In the genomic region with DNA sequence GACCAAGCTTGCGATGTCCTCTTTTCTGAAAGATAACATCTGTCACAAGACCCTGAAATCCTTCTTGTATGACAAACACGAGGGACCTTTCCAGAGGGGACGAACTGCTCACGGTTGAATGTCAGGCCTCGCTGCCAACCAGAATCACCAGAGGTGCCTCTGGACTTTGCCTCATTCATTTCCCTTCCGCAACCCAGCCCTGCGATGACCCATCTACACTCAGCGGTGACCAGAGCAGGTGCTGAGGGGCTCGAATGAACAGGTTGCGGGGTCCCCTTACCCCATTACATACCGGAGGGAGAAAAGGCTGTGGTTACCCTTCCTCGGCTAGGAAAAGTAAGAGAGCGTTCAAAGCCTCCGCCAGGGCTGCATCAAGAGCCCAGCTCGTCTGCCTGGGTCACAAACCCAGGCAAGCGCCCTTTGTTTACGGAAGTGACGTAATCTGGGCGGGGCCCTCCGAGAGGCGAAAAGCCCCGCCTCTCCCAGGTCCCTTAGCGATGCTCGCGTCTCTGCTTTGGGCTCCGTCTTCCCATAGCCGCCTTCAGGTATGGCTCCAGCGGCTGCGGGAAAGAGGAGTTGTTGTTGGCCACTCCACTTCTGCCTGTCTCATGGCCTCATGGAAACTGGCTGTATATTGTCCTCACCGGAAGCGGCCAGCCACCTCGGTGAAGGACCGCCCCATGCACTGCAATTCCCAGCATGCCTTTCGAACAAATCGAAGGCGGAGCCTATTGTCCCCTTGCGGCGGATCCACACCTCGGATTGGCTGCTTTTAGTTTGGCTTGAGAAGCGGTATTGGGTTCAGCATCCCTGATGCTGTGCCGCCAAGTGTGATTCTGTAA, we compare ENCODE assay signal across 8 mouse cellular contexts. TPM values are rescaled to one million over a fixed set of nuclear protein-coding genes. Genes with fewer than 3 reads are reported as not detected.
DNase-seq lines count a peak whose midpoint lies in the region; ATAC-seq and TF ChIP-seq lines count a peak whose summit lies in the region.

A gene (minus strand): TSS at position 439 of the 842 bp plus-strand sequence.

- peak within 1 kb of the TSS; percentile 75 for H3K27ac ChIP-seq in bone marrow, adult 2 months (ENCODE audit: control insufficient read depth, insufficient read depth, low read depth, low read length, poor library complexity)
- peak within 1 kb of the TSS; percentile 70 for H3K27ac ChIP-seq in embryonic facial prominence, embryonic 15.5 days (replicated peaks)
- H3K27ac ChIP-seq in limb, embryonic 14.5 days (replicated peaks; ENCODE audit: low read depth, low read length), result peak within 1 kb of the TSS; percentile 61; the same call in 1 of the 2 replicates
- H3K27ac ChIP-seq in midbrain, postnatal 0 days (ENCODE audit: low read depth, low read length), result peak within 1 kb of the TSS; percentile 85

- peak; percentile 97 for DNase-seq in 416B (ENCODE audit: low read depth)
- DNase-seq in heart, adult 8-10 months (ENCODE audit: low spot score), result peak; percentile 97
- DNase-seq in kidney, adult 9 months, result peak; percentile 97
- DNase-seq in limb, embryonic 14.5 days (ENCODE audit: low spot score), result peak; percentile 98
- peak; percentile 98 for DNase-seq in midbrain, postnatal 0 days (ENCODE audit: low spot score)
- DNase-seq in spleen, postnatal 14 days (ENCODE audit: low spot score in 2 of 2), result peak; percentile 81 to 92

- 1% methylated on average over 41 of the region's 41 CpGs for WGBS in bone marrow, adult 2 months
- 2% methylated on average over 41 of the region's 41 CpGs for WGBS in embryonic facial prominence, embryonic 15.5 days
- WGBS in limb, embryonic 14.5 days, result 2% methylated on average over 41 of the region's 41 CpGs
- under 1% methylated on average over 41 of the region's 41 CpGs for WGBS in midbrain, postnatal 0 days

- peak; percentile 98 for ATAC-seq in embryonic facial prominence, embryonic 15.5 days (ENCODE audit: insufficient number of reproducible peaks, low FRiP score, low TSS enrichment, low read depth)
- peak; percentile 99 for ATAC-seq in limb, embryonic 14.5 days (ENCODE audit: low FRiP score, low read depth)
- ATAC-seq in midbrain, postnatal 0 days (ENCODE audit: low FRiP score), result peak; percentile 98

- TF ChIP-seq CTCF in bone marrow, adult 2 months (IDR thresholded peaks at IDR 0.05; ENCODE audit: control insufficient read depth, insufficient read depth, low read length), result no peak
- TF ChIP-seq CTCF in midbrain, postnatal 0 days (IDR thresholded peaks at IDR 0.05), result peak; percentile 54

- no peaks in the 10 kb centered on the region for H3K4me1 ChIP-seq in bone marrow, adult 2 months (ENCODE audit: control insufficient read depth, insufficient read depth, low read length)
- peaks cover 5% of the 10 kb centered on the region; the same call in 1 of the 2 replicates for H3K4me1 ChIP-seq in embryonic facial prominence, embryonic 15.5 days
- H3K4me1 ChIP-seq in limb, embryonic 14.5 days (ENCODE audit: control insufficient read depth, insufficient read depth, low read length), result peaks cover 3% of the 10 kb centered on the region; the same call in 1 of the 2 replicates
- no peaks in the 10 kb centered on the region for H3K4me1 ChIP-seq in midbrain, postnatal 0 days (ENCODE audit: insufficient read depth, low read length)

- peak within 1 kb of the TSS; percentile 85 for H3K4me2 ChIP-seq in embryonic facial prominence, embryonic 15.5 days (replicated peaks)
- peak within 1 kb of the TSS; percentile 74 for H3K4me2 ChIP-seq in limb, embryonic 14.5 days (replicated peaks; ENCODE audit: low read depth, low read length, severe bottlenecking)
- H3K4me2 ChIP-seq in midbrain, postnatal 0 days (ENCODE audit: low read depth, low read length, poor library complexity, severe bottlenecking), result peak within 1 kb of the TSS; percentile 71

- H3K27me3 ChIP-seq in embryonic facial prominence, embryonic 15.5 days, result no peaks in the 10 kb centered on the region
- H3K27me3 ChIP-seq in limb, embryonic 14.5 days (ENCODE audit: control insufficient read depth, insufficient read depth, low read length), result no peaks in the 10 kb centered on the region
- H3K27me3 ChIP-seq in midbrain, postnatal 0 days (ENCODE audit: insufficient read depth, low read length), result no peaks in the 10 kb centered on the region

- H3K4me3 ChIP-seq in bone marrow, adult 2 months (replicated peaks; ENCODE audit: control insufficient read depth, low read depth, low read length), result peak within 1 kb of the TSS; percentile 96
- peak within 1 kb of the TSS; percentile 76 for H3K4me3 ChIP-seq in embryonic facial prominence, embryonic 15.5 days (replicated peaks)
- peak within 1 kb of the TSS; percentile 74 for H3K4me3 ChIP-seq in limb, embryonic 14.5 days (replicated peaks; ENCODE audit: low read length)
- H3K4me3 ChIP-seq in midbrain, postnatal 0 days (ENCODE audit: low read depth, low read length), result peak within 1 kb of the TSS; percentile 79

- H3K9me3 ChIP-seq in embryonic facial prominence, embryonic 15.5 days (replicated peaks), result no peaks in the 10 kb centered on the region
- H3K9me3 ChIP-seq in limb, embryonic 14.5 days (ENCODE audit: control insufficient read depth, low read length), result no peaks in the 10 kb centered on the region
- no peaks in the 10 kb centered on the region for H3K9me3 ChIP-seq in midbrain, postnatal 0 days (ENCODE audit: low read length)

- peak within 1 kb of the TSS; percentile 58 for H3K9ac ChIP-seq in embryonic facial prominence, embryonic 15.5 days
- H3K9ac ChIP-seq in limb, embryonic 14.5 days (ENCODE audit: low read depth, low read length, severe bottlenecking), result peak within 1 kb of the TSS; percentile 58
- peak within 1 kb of the TSS; percentile 75 for H3K9ac ChIP-seq in midbrain, postnatal 0 days (replicated peaks; ENCODE audit: low read length, poor library complexity, severe bottlenecking)

- no peaks in the 10 kb centered on the region for H3K36me3 ChIP-seq in embryonic facial prominence, embryonic 15.5 days
- no peaks in the 10 kb centered on the region for H3K36me3 ChIP-seq in limb, embryonic 14.5 days (ENCODE audit: control insufficient read depth, insufficient read depth, low read length)
- no peaks in the 10 kb centered on the region for H3K36me3 ChIP-seq in midbrain, postnatal 0 days (ENCODE audit: insufficient read depth, low read length)

- peak; percentile 37; the same call in 1 of the 2 replicates for TF ChIP-seq POLR2A in bone marrow, adult 2 months (IDR thresholded peaks at IDR 0.05; ENCODE audit: borderline replicate concordance, control insufficient read depth, low read depth, low read length)
- TF ChIP-seq POLR2A in limb, embryonic 14.5 days (IDR thresholded peaks at IDR 0.05; ENCODE audit: borderline replicate concordance, extremely low read depth, insufficient read depth, insufficient read length), result no peak

RNA-seq across cellular contexts. Expression of the gene that starts here (rescaled TPM):
- 7.6 and 11.0 TPM in 2 replicates for polyA plus RNA-seq in bone marrow, adult 2 months (2011; ENCODE audit: insufficient read depth, insufficient read length, low replicate concordance, missing spikeins)
- polyA plus RNA-seq in embryonic facial prominence, embryonic 15.5 days (2015; fragmentation: Nextera tagmentation; extraction: Ambion mirVana), result 14.9 and 19.1 TPM in 2 replicates
- 10 to 100 TPM; 13.8 to 17.9 (median 15.4) TPM for total RNA-seq in heart, adult 8-10 months (2022)
- polyA plus RNA-seq in limb, embryonic 14.5 days (2012; rRNA removed), result 20.6 and 20.8 TPM in 2 replicates
- polyA plus RNA-seq in limb, embryonic 14.5 days (2014; fragmentation: Nextera tagmentation; extraction: Ambion mirVana), result 13.0 and 14.6 TPM in 2 replicates
- total RNA-seq in midbrain, postnatal 0 days (2014; rRNA removed), result 7.4 and 8.0 TPM in 2 replicates
- polyA plus RNA-seq in midbrain, postnatal 0 days (2015; fragmentation: Nextera tagmentation; extraction: Ambion mirVana), result 5.9 and 9.3 TPM in 2 replicates

Comparison
In these comparisons a context has a peak if more than half of its experiments do, and no peak if none do; other contexts are left out.
1. Peak in every context shown above with its lines: DNase-seq, ATAC-seq, H3K4me3 ChIP-seq and H3K27ac ChIP-seq.